Mouse (Mus musculus): ENCODE data around the gene Abcg8. TPM values are rescaled to one million over a fixed set of nuclear protein-coding genes. Genes with fewer than 3 reads are reported as not detected.

Gene Abcg8
- total and polyA plus RNA-seq, 3 experiments, result 0.04 TPM; not detected in 2

- H3K79me2 ChIP-seq (replicated peaks; ENCODE audit: control insufficient read depth, extremely low read depth, insufficient read depth, poor library complexity, severe bottlenecking), result no peaks in the 10 kb centered on the region
Observed at GRCm38 (mm10) chr17:84725163-84725562, 49.1 kb downstream of the Abcg8 start.

DNA sequence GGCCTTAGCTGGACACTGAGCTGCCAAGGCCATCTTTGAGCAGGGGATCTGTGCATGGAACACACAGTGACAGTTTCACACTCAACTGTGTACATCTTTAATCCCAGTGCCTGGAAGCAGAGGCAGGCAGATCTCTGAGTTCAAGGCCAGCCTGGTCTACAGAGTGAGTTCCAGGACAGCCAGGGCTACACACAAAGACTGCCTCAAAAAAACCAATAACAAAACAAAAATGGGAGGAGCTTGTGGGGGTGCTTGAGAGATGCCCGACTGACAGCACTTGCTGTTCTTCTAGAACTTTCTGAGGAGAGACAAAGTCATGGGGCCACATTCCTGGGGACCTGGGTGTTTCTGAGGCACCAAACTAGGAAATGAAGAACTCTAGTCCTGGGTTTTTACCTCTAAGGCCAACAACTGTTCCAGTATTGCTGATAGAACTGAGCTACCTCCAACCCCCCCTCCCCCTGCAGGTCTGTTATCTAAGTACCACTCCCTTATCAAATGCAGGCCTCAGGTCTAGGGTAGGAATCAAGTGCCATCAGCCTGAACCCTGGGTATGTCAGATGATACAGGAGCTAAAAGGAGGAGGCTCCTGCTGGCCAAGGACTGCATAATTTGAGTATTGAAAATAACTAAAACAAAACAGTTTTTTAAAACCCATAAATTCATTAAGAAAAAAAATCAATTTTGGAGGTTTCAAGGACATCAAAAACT is 52.3 kb downstream of the Abcg8 start:
- dilution Hi-C loops (cut with MboI; ENCODE audit: extremely low pct_ligation_motif_present, extremely low pct_unique_long_range_greater_than_20kb, low sequenced_read_pairs) (no loop called here), in situ Hi-C loops (cut with MboI; ENCODE audit: low pct_ligation_motif_present, low pct_unique_long_range_greater_than_20kb, low sequenced_read_pairs) (no loop called here)
- TF ChIP-seq GABPA (IDR thresholded peaks at IDR 0.05; ENCODE audit: insufficient replicate concordance, low read depth, low read length), result no peak
- TF ChIP-seq ELF1 (IDR thresholded peaks at IDR 0.05; ENCODE audit: low read depth, low read length), result no peak
- TF ChIP-seq E2F4 (IDR thresholded peaks at IDR 0.05; ENCODE audit: insufficient replicate concordance, low read depth, low read length), result no peak
- TF ChIP-seq MAFK (IDR thresholded peaks at IDR 0.05; ENCODE audit: insufficient replicate concordance, low read length), result no peak
- no peak for TF ChIP-seq ETS1 (conservative IDR thresholded peaks at IDR 0.05; ENCODE audit: low read depth, low read length)
- no peak for TF ChIP-seq POLR2A (IDR thresholded peaks at IDR 0.05; ENCODE audit: low read depth, low read length)
- TF ChIP-seq HCFC1 (IDR thresholded peaks at IDR 0.05; ENCODE audit: low read depth, low read length), result no peak
- TF ChIP-seq JUND (conservative IDR thresholded peaks at IDR 0.05; ENCODE audit: low read depth, low read length), result no peak
- TF ChIP-seq NELFE (IDR thresholded peaks at IDR 0.05; ENCODE audit: low read depth, low read length), result no peak
- TF ChIP-seq CTCF (conservative IDR thresholded peaks at IDR 0.05 in 1 of 2, IDR thresholded peaks at IDR 0.05 in 1 of 2; ENCODE audit: low read depth in 2 of 2, low read length in 2 of 2), result no peak
- TF ChIP-seq BHLHE40 (IDR thresholded peaks at IDR 0.05; ENCODE audit: low read depth, low read length), result no peak
- TF ChIP-seq EP300 (IDR thresholded peaks at IDR 0.05; ENCODE audit: low read length), result no peak
- no peak for TF ChIP-seq JUN (IDR thresholded peaks at IDR 0.05; ENCODE audit: insufficient read depth, low read depth, low read length)
- TF ChIP-seq MAZ (IDR thresholded peaks at IDR 0.05; ENCODE audit: low read depth, low read length), result no peak
- no peak for TF ChIP-seq ZKSCAN1 (IDR thresholded peaks at IDR 0.05; ENCODE audit: borderline replicate concordance, low read depth, low read length)
- no peak for TF ChIP-seq MYC (IDR thresholded peaks at IDR 0.05; ENCODE audit: low read depth, low read length)
- Histone ChIP-seq H3K27ac (ENCODE audit: insufficient read depth, low read depth) (no peak overlapping the region), H3K9ac (ENCODE audit: insufficient read depth, low read depth) (no peak overlapping the region), H3K27me3 (replicated peaks) (no peaks in the 10 kb centered on the region), H3K9me3 (replicated peaks; ENCODE audit: low read length) (no peaks in the 10 kb centered on the region), H3K36me3 (replicated peaks in 1 of 2; ENCODE audit: control insufficient read depth in 1 of 2, insufficient read depth in 1 of 2, low read length in 1 of 2) (peaks cover 33 to 87% of the 10 kb centered on the region in 2 experiments), H3K4me1 (ENCODE audit: control insufficient read depth in 1 of 2, insufficient read depth in 2 of 2) (peaks cover 2 to 31% of the 10 kb centered on the region in 2 experiments; a peak in 3 of 4 replicates), H3K4me3 (replicated peaks in 1 of 3; ENCODE audit: low read depth in 2 of 3, low read length in 2 of 3, poor library complexity in 1 of 3) (no peak overlapping the region), H3K79me2 (replicated peaks; ENCODE audit: control insufficient read depth, extremely low read depth, insufficient read depth, poor library complexity, severe bottlenecking) (no peaks in the 10 kb centered on the region), H3K4me2 (ENCODE audit: insufficient read depth, low read depth, poor library complexity, severe bottlenecking) (no peak overlapping the region)
- no peak for DNase-seq (ENCODE audit: extremely low read depth)

More at GRCm38 (mm10) chr17:84725163-84725562, 49.1 kb downstream of the Abcg8 start:
- DNase-seq (ENCODE audit: extremely low read depth), result no peak
- H3K36me3 ChIP-seq (replicated peaks in 1 of 2; ENCODE audit: control insufficient read depth in 1 of 2, insufficient read depth in 1 of 2, low read length in 1 of 2), result peaks cover 32 to 87% of the 10 kb centered on the region in 2 experiments
- dilution Hi-C loops (cut with MboI; ENCODE audit: extremely low pct_ligation_motif_present, extremely low pct_unique_long_range_greater_than_20kb, low sequenced_read_pairs) (no loop called here), in situ Hi-C loops (cut with MboI; ENCODE audit: low pct_ligation_motif_present, low pct_unique_long_range_greater_than_20kb, low sequenced_read_pairs) (no loop called here)
- peaks cover 2 to 42% of the 10 kb centered on the region in 2 experiments; a peak in 3 of 4 replicates for H3K4me1 ChIP-seq (ENCODE audit: control insufficient read depth in 1 of 2, insufficient read depth in 2 of 2)
- TF ChIP-seq ZNF384 (IDR thresholded peaks at IDR 0.05; ENCODE audit: low read depth, low read length), result no peak
- H3K27ac ChIP-seq (ENCODE audit: insufficient read depth, low read depth), result no peak overlapping the region
- no peaks in the 10 kb centered on the region for H3K27me3 ChIP-seq (replicated peaks)
- no peak overlapping the region for H3K4me3 ChIP-seq (replicated peaks in 1 of 3; ENCODE audit: low read depth in 2 of 3, low read length in 2 of 3, poor library complexity in 1 of 3)
- no peaks in the 10 kb centered on the region for H3K9me3 ChIP-seq (replicated peaks; ENCODE audit: low read length)
- H3K9ac ChIP-seq (ENCODE audit: insufficient read depth, low read depth), result no peak overlapping the region
- no peak overlapping the region for H3K4me2 ChIP-seq (ENCODE audit: insufficient read depth, low read depth, poor library complexity, severe bottlenecking)
